Mouse (Mus musculus): ENCODE data around the gene Cdc42bpa.

The Cdc42bpa gene

GRCm38 (mm10) chr1:180194781-180195471, 234.7 kb downstream of the Cdc42bpa start:
- DNase-seq: peak; percentile 88

DNA sequence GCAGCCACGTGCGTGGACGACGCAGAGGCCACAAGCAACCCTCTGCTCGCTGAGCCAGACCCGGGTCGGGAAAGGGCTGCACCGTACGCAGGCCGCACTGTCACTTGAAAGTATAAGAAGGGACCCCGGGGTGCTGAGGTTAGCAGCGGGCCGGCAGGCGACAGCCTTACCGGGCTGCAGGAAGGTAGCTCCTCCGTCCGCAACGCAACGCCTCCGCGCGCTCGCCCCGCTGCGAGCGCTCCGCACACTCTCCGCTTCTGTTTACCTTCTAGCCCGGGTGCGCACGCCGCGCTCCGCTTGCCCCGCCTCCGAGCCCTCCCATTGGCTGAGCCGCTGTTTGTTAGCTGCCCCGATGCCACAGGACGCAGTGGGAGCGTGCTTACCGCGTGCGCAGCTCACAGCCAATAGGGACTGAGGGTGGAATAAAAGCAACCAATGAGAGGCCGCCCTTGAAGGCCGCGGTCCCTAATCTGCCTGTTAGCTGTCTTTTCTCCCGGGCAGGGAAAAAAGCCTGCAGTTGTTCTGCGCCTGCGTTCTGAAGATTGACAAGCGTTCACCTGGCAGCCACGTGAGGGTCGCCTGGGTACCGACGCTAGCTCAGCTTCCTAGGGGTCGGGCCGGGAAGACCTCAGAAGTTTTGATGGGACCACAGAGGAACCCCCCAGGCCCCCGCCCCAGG, 235.6 kb downstream of the Cdc42bpa start:
- peak; percentile 99 for DNase-seq

DNA sequence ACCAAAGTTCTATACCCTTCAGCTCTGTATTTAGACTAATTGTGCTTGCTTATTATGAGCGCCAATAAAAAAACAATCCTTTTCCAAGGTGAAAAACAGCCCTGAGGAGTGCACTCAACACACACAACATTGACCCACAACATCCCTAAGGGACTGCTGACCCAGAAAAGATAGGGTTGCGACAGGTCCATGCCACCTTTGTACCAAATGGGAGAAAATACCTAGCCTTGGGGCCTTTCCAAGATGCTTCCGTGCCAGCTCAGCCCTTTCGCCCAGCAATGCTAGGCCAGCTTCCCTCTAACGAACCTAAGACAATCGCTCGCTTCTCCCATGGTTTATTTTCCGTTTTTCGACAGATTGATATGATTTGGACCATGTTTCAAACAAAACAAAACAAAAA, 236.2 kb downstream of the Cdc42bpa start:
- peak; percentile 87 for DNase-seq

DNA sequence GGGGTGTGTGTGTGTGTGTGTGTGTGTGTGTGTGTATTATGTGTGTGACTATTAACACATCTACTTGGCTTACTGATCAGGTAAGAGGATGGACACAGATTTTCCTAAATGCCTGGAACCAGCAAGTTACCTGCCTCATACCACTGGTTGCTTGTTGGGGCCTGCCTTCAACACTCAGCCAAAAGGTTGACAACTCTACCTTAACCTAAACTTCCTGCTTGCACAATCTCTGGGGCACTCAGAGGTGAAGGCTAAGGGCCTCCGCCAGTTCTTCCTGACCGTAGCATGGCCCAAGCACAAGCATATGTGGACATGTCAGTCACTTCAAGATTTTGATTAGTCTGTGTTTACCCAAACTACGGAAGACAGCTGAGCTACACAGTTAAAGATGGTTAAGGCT, 237.7 kb downstream of the Cdc42bpa start:
- DNase-seq: peak; percentile 5

DNA sequence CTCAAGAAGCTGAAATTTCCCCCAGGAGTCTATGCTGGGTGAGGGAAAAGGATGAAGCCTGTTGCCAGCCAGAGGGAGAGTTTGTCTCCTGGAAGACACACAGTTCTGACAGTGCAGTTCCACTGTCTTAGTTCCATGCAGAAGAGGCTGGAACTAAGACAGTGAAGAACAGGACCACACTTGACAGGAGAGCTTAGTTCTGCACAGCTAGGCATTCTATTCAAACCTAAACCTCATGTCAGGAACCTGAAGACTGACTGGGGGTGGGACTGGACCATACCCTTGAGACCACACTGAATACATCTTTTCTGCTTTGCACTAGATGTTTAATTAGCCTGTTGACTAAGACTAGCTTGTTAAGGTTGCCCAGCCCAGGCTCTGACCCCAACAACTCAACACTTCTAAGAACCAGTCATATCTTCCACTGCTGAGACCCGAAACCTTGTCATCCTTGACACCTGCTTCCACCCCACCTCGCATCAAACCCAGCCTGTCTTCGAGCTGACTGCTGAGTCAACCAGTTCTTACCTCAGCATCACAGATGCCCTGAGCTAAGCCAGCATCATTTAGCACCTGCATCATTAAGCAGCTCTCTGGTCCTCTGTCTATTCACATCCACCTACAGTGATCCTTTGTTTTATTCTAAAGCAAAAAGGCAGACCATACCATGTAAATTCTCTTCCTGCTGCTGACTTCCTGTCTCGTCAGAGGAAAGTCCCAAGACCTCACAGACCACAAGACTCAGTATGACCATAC, 238.9 kb downstream of the Cdc42bpa start, which contains the start of gene Coq8a:
Gene Coq8a, minus strand, starts transcription at position 644 of the 756 bp plus-strand sequence.
- DNase-seq: peak; percentile 4

DNA sequence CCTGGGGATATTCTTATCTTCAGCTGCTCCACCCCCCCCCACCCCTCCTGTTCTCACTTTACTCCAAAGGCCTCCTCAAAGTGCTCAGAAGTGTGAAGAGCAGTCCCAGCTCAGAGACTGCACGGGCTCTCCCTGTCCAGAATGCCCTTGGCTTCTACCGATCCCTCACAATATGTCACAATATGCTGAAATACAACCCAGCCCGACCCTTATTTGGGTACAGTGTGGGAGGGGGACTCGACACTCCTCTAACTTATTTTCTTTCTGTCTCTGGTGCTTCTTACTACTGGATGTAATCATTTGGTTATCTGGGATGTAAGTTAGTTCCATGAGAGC, 239.4 kb downstream of the Cdc42bpa start:
- DNase-seq: no peak

GRCm38 (mm10) chr1:180200722-180201121, 240.4 kb downstream of the Cdc42bpa start:
- peak; percentile 58 for DNase-seq

DNA sequence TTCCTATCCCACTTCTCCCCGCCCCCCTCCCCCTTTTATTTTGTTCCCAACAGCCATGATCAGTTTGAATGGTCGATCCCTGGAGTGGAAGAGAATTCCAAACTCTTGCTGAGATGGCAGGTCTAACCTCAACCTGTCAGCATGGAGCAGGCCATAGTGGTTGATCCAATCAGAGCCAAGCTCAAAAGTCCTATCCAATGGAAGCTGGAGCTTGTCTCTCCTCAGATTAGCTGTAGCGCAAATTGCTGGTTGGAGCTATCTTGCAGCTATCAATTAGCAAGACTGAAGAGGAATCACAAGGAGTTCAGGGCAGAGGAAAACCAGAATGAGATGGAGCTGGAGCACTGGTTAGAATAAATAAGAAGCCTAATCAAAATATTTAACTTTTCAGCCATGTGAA, 248.1 kb downstream of the Cdc42bpa start:
- no peak for DNase-seq

- peak; percentile 70 for DNase-seq
Observed at GRCm38 (mm10) chr1:180210031-180210432, 249.8 kb downstream of the Cdc42bpa start.

DNA sequence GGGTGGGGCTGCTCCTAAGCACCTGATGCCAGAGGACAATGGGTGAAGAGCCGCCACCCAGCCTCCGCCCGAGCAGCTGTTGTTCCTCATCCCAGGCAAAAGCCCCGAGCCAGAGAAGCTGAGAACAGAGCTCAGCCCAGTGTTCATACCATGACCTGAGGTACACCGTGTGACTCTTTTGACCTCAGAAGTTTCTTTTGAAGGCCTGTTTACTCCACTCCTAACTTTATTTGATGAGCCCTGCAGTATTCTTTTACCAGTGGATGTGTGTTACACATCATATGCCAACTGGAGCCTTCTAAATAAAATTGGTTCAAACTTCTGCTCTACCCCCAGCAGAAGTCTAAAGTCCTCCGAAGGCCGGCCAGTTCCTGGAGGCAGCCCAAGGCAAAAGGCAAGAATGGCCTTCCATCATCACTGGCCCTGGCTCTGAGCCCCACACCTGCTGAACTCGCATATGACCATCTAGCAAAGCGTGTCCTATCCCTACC, 250.6 kb downstream of the Cdc42bpa start:
- DNase-seq: peak; percentile 92

DNA sequence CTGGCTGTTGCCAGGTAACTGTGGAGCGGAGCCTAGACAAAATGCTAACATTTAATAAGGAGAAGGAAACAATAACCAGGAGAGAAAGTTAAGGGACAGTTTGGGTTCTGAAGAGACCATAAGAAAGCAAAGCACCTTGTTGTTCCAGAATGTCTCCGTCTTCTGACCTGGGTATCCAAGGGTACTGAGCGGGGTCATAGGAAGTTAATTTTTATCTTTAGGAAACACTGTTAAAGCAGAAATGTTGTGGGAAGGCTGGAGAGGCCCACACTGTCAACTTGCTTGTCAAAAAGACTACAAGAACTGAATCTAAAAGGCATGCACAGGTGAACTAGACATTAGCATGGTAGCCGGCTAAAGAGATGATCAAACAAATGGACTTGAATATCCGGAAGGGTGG, 252.6 kb downstream of the Cdc42bpa start:
- peak; percentile 75 for DNase-seq

- peak; percentile 83 for DNase-seq
Observed at GRCm38 (mm10) chr1:180215044-180215443, 254.8 kb downstream of the Cdc42bpa start.
